Mouse (Mus musculus) kidney, embryonic 14.5 days (tissue): ENCODE measurements around the gene Glg1. TPM values are rescaled to one million over a fixed set of nuclear protein-coding genes. Genes with fewer than 3 reads are reported as not detected.

Experiments
- ATAC-seq: fragments of 200-750 bp; cut with Nextera tagmentation; 2 replicates; pipeline ENCODE4 v1.8.0; 2017; ENCODE audit warnings: moderate number of reproducible peaks, mild to moderate bottlenecking, moderate TSS enrichment, moderate library complexity; ENCODE audit not compliant: low FRiP score, low TSS enrichment
- H3K27ac ChIP-seq: fragments of 300-500 bp; sonication (generic); 2 replicates; pipeline ENCODE4 v1.5.1; 2014; ENCODE audit warnings: low read depth, mild to moderate bottlenecking, low read length, moderate library complexity, mixed read lengths
- H3K27me3 ChIP-seq: fragments of 300-500 bp; sonication (generic); 2 replicates; pipeline ENCODE4 v1.6.1; 2014; ENCODE audit warnings: mild to moderate bottlenecking, low read length; ENCODE audit not compliant: control insufficient read depth, insufficient read depth
- H3K36me3 ChIP-seq: fragments of 300-500 bp; sonication (generic); 2 replicates; pipeline ENCODE4 v1.6.1; 2014; ENCODE audit warnings: low read length, mixed read lengths; ENCODE audit not compliant: control insufficient read depth, insufficient read depth
- H3K4me1 ChIP-seq: fragments of 300-500 bp; sonication (generic); 2 replicates; pipeline ENCODE4 v1.6.1; 2014; ENCODE audit warnings: low read length, mixed read lengths; ENCODE audit not compliant: control insufficient read depth, insufficient read depth
- H3K4me2 ChIP-seq: fragments of 300-500 bp; sonication (generic); replicated peaks from 2 replicates; pipeline ENCODE4 v1.6.1; 2014; ENCODE audit warnings: low read depth, mild to moderate bottlenecking, low read length
- H3K4me3 ChIP-seq: fragments of 300-500 bp; sonication (generic); 2 replicates; pipeline ENCODE4 v1.5.1; 2014; ENCODE audit warnings: mild to moderate bottlenecking, low read length
- H3K9ac ChIP-seq: fragments of 300-500 bp; sonication (generic); 2 replicates; pipeline ENCODE4 v1.6.1; 2014; ENCODE audit warnings: low read depth, mild to moderate bottlenecking, low read length, moderate library complexity
- H3K9me3 ChIP-seq: fragments of 300-500 bp; sonication (generic); 2 replicates; pipeline ENCODE4 v1.6.1; 2016; ENCODE audit warnings: low read length; ENCODE audit not compliant: control insufficient read depth
- WGBS: fragments of 180-500 bp; shearing (Covaris S2); extraction: QIAGEN DNeasy Blood & Tissue Kit; methylation state at CpG from one replicate; pipeline ENCODE4 v1.1.7; 2014; 5-methylcytosine and 5-hydroxymethylcytosine counted together
- polyA plus RNA-seq: library from polyadenylated mRNA; unstranded; fragments of >200 nt; fragmentation: Nextera tagmentation; extraction: Ambion mirVana; gene quantifications from 2 replicates; pipeline ENCODE4 v1.2.1, GENCODE M21; 2014

Glg1 gene
- polyA plus RNA-seq, 1 experiment from 2014 or later: 95.8 TPM

DNA sequence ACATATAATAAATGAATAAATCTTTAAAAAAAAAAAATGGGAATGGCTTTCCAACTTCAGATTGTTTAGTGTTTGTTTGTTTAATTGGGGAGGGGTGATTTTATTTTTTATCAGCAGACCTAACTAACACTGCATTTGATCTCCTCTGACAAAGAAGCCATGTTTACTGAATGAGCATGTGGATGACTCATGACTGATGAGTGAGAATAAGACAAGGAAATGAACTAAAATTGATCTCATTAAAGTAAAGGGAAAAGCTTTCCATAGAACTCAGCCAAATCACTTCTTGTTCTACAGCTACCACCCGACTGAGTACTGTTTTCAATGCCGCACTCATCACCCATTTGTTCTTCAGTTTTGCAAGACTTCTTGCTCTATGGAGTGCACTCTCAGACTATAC lies 25.3 kb downstream of the Glg1 start:
- Histone ChIP-seq H3K4me1 (peaks cover 2% of the 10 kb centered on the region; the same call in 1 of the 2 replicates), H3K36me3 (no peaks in the 10 kb centered on the region), H3K4me3 (no peak overlapping the region), H3K27me3 (no peaks in the 10 kb centered on the region), H3K9me3 (no peaks in the 10 kb centered on the region), H3K9ac (no peak overlapping the region), H3K4me2 (no peak overlapping the region), H3K27ac (no peak overlapping the region)
- 100% methylated on average over 2 of the region's 2 CpGs for WGBS
- ATAC-seq: no peak

GRCm38 (mm10) chr8:111224153-111224552 lies 34.9 kb downstream of the Glg1 start:
- Histone ChIP-seq H3K4me1 (no peaks in the 10 kb centered on the region), H3K4me3 (no peak overlapping the region), H3K27ac (no peak overlapping the region), H3K4me2 (no peak overlapping the region), H3K9me3 (no peaks in the 10 kb centered on the region), H3K9ac (no peak overlapping the region), H3K36me3 (no peaks in the 10 kb centered on the region), H3K27me3 (no peaks in the 10 kb centered on the region)
- WGBS: 72% methylated on average over 5 of the region's 5 CpGs
- no peak for ATAC-seq

DNA sequence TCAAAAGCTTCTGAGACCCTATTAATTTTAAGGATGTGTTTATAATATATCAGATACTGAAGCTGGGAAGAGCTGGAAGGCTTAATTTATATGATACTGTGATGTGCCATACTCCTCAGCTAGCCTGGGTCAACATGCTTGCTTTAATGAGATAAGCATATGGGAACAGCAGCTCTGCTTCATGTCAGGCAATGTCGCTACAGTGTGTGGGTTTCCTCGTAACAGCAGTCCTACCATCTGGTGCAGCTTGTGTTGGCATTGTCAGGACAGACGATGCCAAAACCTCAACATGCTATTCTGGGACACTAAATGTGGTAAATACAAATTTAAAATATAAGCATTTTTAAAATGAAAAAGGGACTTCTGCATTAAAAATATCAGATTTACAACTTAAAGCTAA lies 40.9 kb downstream of the Glg1 start:
- ATAC-seq: no peak
- H3K4me3 ChIP-seq: no peak overlapping the region
- H3K4me1 ChIP-seq: no peaks in the 10 kb centered on the region
- H3K27ac ChIP-seq: no peak overlapping the region
- 75% methylated on average over 3 of the region's 3 CpGs for WGBS
- H3K9me3 ChIP-seq: no peaks in the 10 kb centered on the region
- no peak overlapping the region for H3K4me2 ChIP-seq
- no peak overlapping the region for H3K9ac ChIP-seq
- no peaks in the 10 kb centered on the region for H3K27me3 ChIP-seq
- H3K36me3 ChIP-seq: no peaks in the 10 kb centered on the region

DNA sequence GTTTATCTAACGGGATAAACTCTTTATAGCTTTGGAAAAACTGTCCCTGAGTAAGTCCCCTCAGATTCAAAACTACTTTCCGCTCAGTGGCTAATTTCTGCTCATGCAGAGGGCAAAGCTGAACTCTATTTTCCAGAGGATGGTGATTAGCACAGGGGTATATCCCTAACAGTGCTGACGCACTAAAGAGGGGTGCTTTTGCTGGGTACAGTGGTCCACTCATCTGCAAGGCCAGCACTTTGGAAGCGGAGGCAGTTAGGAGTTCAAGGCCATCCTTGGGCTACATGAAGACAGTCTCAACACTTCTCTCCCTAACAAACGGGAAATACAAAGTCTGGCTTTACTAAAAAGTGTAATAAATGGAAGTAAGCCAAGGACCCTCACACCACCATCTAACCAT lies 45.6 kb downstream of the Glg1 start:
- H3K4me1 ChIP-seq: no peaks in the 10 kb centered on the region
- no peaks in the 10 kb centered on the region for H3K36me3 ChIP-seq
- ATAC-seq: no peak
- H3K27me3 ChIP-seq: no peaks in the 10 kb centered on the region
- 90% methylated on average over 5 of the region's 5 CpGs for WGBS
- H3K9ac ChIP-seq: no peak overlapping the region
- H3K9me3 ChIP-seq: no peaks in the 10 kb centered on the region
- no peak overlapping the region for H3K4me3 ChIP-seq
- H3K27ac ChIP-seq: no peak overlapping the region
- H3K4me2 ChIP-seq: no peak overlapping the region

DNA sequence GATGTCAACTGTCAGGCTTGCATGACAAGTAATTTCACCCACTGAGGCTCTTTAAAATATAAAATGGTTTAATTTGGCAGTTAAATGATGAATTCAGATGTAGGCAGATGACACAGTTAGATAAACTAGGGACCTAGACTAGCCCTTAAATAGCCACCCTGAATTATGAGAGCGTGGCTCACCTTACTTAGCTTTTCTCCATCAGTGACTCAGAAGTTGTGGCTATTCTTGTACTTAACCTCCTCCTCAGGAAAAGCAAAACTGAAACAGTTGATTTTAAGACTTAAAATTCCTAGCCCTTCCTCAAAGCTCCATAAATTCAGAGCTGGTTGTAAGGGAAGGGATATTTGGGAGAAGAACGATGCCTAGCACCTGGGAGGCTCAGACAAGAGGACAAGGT lies 47.8 kb downstream of the Glg1 start:
- H3K27ac ChIP-seq: no peak overlapping the region
- H3K9ac ChIP-seq: no peak overlapping the region
- no peak overlapping the region for H3K4me3 ChIP-seq
- no peaks in the 10 kb centered on the region for H3K36me3 ChIP-seq
- WGBS: 93% methylated on average over 2 of the region's 2 CpGs
- H3K4me1 ChIP-seq: no peaks in the 10 kb centered on the region
- ATAC-seq: no peak
- no peaks in the 10 kb centered on the region for H3K9me3 ChIP-seq
- H3K4me2 ChIP-seq: no peak overlapping the region
- no peaks in the 10 kb centered on the region for H3K27me3 ChIP-seq

- Histone ChIP-seq H3K4me1 (no peaks in the 10 kb centered on the region), H3K36me3 (no peaks in the 10 kb centered on the region), H3K9ac (no peak overlapping the region), H3K9me3 (no peaks in the 10 kb centered on the region), H3K4me3 (no peak overlapping the region), H3K4me2 (no peak overlapping the region), H3K27ac (no peak overlapping the region), H3K27me3 (no peaks in the 10 kb centered on the region)
- ATAC-seq: no peak
Observed at GRCm38 (mm10) chr8:111209874-111210273, 49.1 kb downstream of the Glg1 start.

- Histone ChIP-seq H3K4me2 (no peak overlapping the region), H3K36me3 (no peaks in the 10 kb centered on the region), H3K27me3 (no peaks in the 10 kb centered on the region), H3K4me1 (no peaks in the 10 kb centered on the region), H3K27ac (no peak overlapping the region), H3K9me3 (no peaks in the 10 kb centered on the region), H3K9ac (no peak overlapping the region), H3K4me3 (no peak overlapping the region)
- 83% methylated on average over 6 of the region's 6 CpGs for WGBS
- ATAC-seq: no peak
Observed at GRCm38 (mm10) chr8:111206321-111206720, 52.7 kb downstream of the Glg1 start.

GRCm38 (mm10) chr8:111205033-111205432 lies 54.0 kb downstream of the Glg1 start:
- 90% methylated on average over 6 of the region's 6 CpGs for WGBS
- Histone ChIP-seq H3K36me3 (no peaks in the 10 kb centered on the region), H3K9me3 (no peaks in the 10 kb centered on the region), H3K9ac (no peak overlapping the region), H3K27ac (no peak overlapping the region), H3K4me3 (no peak overlapping the region), H3K27me3 (no peaks in the 10 kb centered on the region), H3K4me1 (no peaks in the 10 kb centered on the region), H3K4me2 (no peak overlapping the region)
- ATAC-seq: no peak

- 80% methylated on average over 2 of the region's 2 CpGs for WGBS
- no peak overlapping the region for H3K4me2 ChIP-seq
- H3K36me3 ChIP-seq: no peaks in the 10 kb centered on the region
- no peak for ATAC-seq
- no peaks in the 10 kb centered on the region for H3K4me1 ChIP-seq
- H3K27me3 ChIP-seq: no peaks in the 10 kb centered on the region
- H3K9me3 ChIP-seq: no peaks in the 10 kb centered on the region
- no peak overlapping the region for H3K9ac ChIP-seq
- H3K4me3 ChIP-seq: no peak overlapping the region
- H3K27ac ChIP-seq: no peak overlapping the region
Observed at GRCm38 (mm10) chr8:111203341-111203740, 55.7 kb downstream of the Glg1 start.

DNA sequence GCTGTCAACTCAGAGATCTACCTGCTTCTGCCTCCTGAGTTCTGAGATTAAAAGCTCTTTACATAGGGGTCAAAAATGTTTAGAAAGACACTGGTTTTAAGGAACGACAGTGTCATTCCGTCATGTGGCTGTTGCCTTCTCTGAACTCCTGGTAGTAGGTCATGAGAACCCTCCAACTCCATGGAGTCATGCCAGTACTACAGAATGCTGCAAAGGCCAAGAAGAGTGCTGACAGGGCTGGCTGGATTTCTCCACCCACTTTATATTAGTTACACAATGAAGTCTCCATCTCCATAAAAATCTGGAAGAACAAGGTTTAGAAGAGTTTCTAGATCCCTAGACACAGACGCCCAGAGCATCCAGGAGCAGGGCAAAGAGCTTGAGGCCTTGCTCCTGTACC lies 61.0 kb downstream of the Glg1 start:
- 90% methylated on average over 3 of the region's 3 CpGs for WGBS
- H3K27me3 ChIP-seq: no peaks in the 10 kb centered on the region
- no peak overlapping the region for H3K4me2 ChIP-seq
- no peaks in the 10 kb centered on the region for H3K9me3 ChIP-seq
- ATAC-seq: no peak
- H3K27ac ChIP-seq: no peak overlapping the region
- H3K9ac ChIP-seq: no peak overlapping the region
- peaks cover 37% of the 10 kb centered on the region for H3K36me3 ChIP-seq
- no peak overlapping the region for H3K4me3 ChIP-seq
- H3K4me1 ChIP-seq: no peaks in the 10 kb centered on the region
